Mouse (Mus musculus) liver, embryonic 15.5 days (tissue): ENCODE data around the gene Zbtb3. TPM values are rescaled to one million over a fixed set of nuclear protein-coding genes. Genes with fewer than 3 reads are reported as not detected.

Source experiments
- ATAC-seq: fragments of 200-750 bp; cut with Nextera tagmentation; 2 replicates; pipeline ENCODE4 v1.8.0; 2017; ENCODE audit warnings: moderate number of reproducible peaks, mild to moderate bottlenecking, moderate library complexity; ENCODE audit not compliant: insufficient read depth
- H3K27ac ChIP-seq: fragments of 300-500 bp; sonication (generic); replicated peaks from 2 replicates; pipeline ENCODE4 v1.5.1; 2015; ENCODE audit warnings: mild to moderate bottlenecking, inconsistent platforms
- H3K27me3 ChIP-seq: fragments of 300-500 bp; sonication (generic); 2 replicates; pipeline ENCODE4 v1.6.1; 2015; ENCODE audit warnings: mild to moderate bottlenecking, inconsistent platforms
- H3K36me3 ChIP-seq: fragments of 300-500 bp; sonication (generic); replicated peaks from 2 replicates; pipeline ENCODE4 v1.6.1; 2015; ENCODE audit warnings: moderate library complexity, mild to moderate bottlenecking, inconsistent platforms
- H3K4me1 ChIP-seq: fragments of 300-500 bp; sonication (generic); replicated peaks from 2 replicates; pipeline ENCODE4 v1.6.1; 2015; ENCODE audit warnings: inconsistent platforms
- H3K4me2 ChIP-seq: fragments of 300-500 bp; sonication (generic); 2 replicates; pipeline ENCODE4 v1.6.1; 2015; ENCODE audit warnings: moderate library complexity, mild to moderate bottlenecking, inconsistent platforms
- H3K4me3 ChIP-seq: fragments of 300-500 bp; sonication (generic); replicated peaks from 2 replicates; pipeline ENCODE4 v1.5.1; 2015; ENCODE audit warnings: mild to moderate bottlenecking, inconsistent platforms
- H3K9ac ChIP-seq: fragments of 300-500 bp; sonication (generic); 2 replicates; pipeline ENCODE4 v1.6.1; 2015; ENCODE audit warnings: moderate library complexity, mild to moderate bottlenecking, inconsistent platforms
- H3K9me3 ChIP-seq: fragments of 300-500 bp; sonication (generic); replicated peaks from 2 replicates; pipeline ENCODE4 v1.6.1; 2016; ENCODE audit warnings: inconsistent platforms
- WGBS: fragments of 180-500 bp; shearing (Covaris S2); methylation state at CpG from one replicate; pipeline ENCODE4 v1.1.7; 2015; ENCODE audit warnings: mixed read lengths; ENCODE audit not compliant: insufficient replicate concordance; 5-methylcytosine and 5-hydroxymethylcytosine counted together
- polyA plus RNA-seq: library from polyadenylated mRNA; unstranded; fragments of >200 nt; fragmentation: Nextera tagmentation; extraction: Ambion mirVana; gene quantifications from 2 replicates; pipeline ENCODE4 v1.2.1, GENCODE M21; 2015

Zbtb3 gene
- polyA plus RNA-seq, 1 experiment from 2014 or later: 1.2 TPM

DNA sequence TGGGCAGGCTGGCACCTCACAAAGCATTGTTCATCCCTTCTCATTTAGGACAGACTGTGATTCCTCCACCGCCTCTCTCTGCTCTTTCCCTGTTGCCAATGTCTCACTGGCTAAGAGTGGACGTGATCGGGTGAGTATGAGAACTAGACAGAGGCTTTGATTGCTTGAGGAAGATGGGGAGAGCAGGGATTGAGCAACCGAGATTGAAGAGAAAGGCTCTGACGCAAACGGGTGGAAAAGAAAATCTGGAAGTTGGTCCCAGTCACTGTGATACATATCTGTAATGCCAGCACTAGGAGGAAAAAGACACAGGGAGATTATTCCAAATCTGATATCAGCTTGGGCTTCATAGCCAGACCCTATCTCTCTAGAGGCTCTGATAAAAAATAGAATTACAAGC, 40.6 kb downstream of the Zbtb3 start:
- no peak overlapping the region for H3K27ac ChIP-seq
- H3K9me3 ChIP-seq: no peaks in the 10 kb centered on the region
- no peak overlapping the region for H3K4me2 ChIP-seq
- 66% methylated on average over 6 of the region's 6 CpGs for WGBS
- H3K4me1 ChIP-seq: peaks cover 40% of the 10 kb centered on the region
- no peak overlapping the region for H3K4me3 ChIP-seq
- ATAC-seq: no peak
- H3K27me3 ChIP-seq: no peaks in the 10 kb centered on the region
- H3K9ac ChIP-seq: no peak overlapping the region
- peaks cover 38% of the 10 kb centered on the region for H3K36me3 ChIP-seq

DNA sequence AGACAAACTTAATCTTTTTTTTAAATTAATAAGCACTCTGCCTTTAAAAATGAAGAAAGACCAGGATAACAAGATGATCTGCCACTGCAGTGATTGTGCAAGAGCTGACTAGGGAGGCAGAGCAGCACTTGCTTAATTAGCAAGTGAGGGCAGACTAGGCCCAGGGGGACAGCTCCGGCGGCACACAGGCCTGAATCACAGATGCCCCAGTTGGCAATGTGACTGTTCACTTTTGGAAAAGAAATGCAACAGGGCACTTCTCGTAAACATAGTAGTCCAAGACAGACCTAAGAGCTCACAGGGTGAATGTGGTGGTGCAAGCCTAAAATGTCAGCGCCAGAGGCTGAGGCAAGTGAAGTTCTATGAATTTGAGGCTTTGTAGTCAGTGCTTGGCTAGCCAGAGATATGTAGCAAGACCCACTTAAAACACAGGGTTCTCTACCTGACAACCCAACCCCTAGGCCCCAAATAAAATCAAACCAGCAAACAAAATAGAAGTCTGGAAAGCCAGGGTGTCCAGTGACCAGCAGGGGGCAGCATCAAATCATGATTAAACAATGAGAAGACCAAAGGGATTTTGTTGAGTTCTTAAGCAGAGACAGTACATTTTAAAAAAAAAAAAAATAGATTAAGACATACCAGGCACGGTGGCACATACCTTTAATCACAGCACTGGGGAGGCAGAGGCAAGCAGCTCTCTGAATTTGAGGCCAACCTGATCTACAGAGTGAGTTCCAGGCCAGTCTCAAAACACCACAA, 42.2 kb downstream of the Zbtb3 start:
- Histone ChIP-seq H3K36me3 (peaks cover 38% of the 10 kb centered on the region), H3K4me1 (peaks cover 24% of the 10 kb centered on the region), H3K9ac (no peak overlapping the region), H3K4me3 (no peak overlapping the region), H3K27ac (no peak overlapping the region), H3K27me3 (no peaks in the 10 kb centered on the region), H3K4me2 (no peak overlapping the region), H3K9me3 (no peaks in the 10 kb centered on the region)
- WGBS: 58% methylated on average over 5 of the region's 5 CpGs
- no peak for ATAC-seq

DNA sequence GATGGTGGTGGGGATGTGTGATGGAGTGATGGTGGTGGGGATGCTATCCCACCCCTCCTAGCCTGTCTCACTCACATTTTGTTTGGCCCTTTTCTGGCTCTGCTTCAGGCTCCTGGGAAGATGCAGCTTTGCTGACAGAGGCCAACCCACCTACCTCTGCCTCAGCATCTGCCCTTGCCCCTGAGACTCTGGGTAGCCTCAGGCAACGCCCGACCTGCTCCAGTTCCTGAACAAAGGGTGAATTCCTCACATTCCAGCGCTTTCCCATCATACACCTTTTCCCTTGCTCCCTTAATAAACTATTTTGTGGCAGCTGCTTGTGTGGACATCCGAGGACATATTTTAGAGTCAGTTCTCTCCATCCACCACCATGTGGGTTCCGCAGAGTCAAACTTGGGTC, 46.0 kb downstream of the Zbtb3 start:
- H3K4me3 ChIP-seq: no peak overlapping the region
- H3K4me1 ChIP-seq: peaks cover 16% of the 10 kb centered on the region; the same call in 1 of the 2 replicates
- no peak overlapping the region for H3K4me2 ChIP-seq

DNA sequence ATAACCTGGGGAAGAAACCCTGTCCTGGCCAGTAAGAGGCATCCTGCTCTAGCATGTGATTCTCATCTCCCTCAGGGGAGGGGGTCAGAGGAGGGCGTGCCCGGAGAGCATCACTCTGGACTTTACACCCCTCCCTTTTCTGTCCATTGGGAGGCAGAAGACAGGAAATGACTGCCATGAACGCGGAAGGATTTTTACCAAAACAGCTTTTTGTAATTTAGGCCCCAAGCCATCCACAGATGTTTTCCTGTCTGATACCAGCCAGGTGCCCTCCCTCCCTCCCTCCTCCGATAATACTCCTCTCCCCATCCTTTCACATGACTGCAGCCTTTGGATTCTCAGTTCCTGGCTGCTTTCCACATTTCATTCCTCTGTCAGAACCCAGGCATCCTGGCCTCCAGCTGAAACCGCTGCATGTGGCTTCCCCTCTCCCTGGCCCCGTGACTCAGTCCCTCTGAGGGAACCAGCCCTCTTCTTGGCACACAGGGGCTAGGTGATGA, 48.1 kb downstream of the Zbtb3 start, which contains the start of gene Lrrn4cl:
Gene Lrrn4cl, plus strand, starts transcription at position 367 of the 500 bp plus-strand sequence.
- H3K4me3 ChIP-seq: no peak within 1 kb of the TSS
- no peak within 1 kb of the TSS for H3K4me2 ChIP-seq
- peaks cover 25% of the 10 kb centered on the region for H3K36me3 ChIP-seq
- no peak within 1 kb of the TSS for H3K27ac ChIP-seq
- peaks cover 13% of the 10 kb centered on the region; the same call in 1 of the 2 replicates for H3K4me1 ChIP-seq
- peaks cover 5% of the 10 kb centered on the region; the same call in 1 of the 2 replicates for H3K27me3 ChIP-seq
- ATAC-seq: no peak
- no peak within 1 kb of the TSS for H3K9ac ChIP-seq
- H3K9me3 ChIP-seq: no peaks in the 10 kb centered on the region
- 41% methylated on average over 7 of the region's 7 CpGs for WGBS

More for the DNA sequence above, 46.0 kb downstream of the Zbtb3 start:
- WGBS: 75% methylated on average over 5 of the region's 5 CpGs
- no peak for ATAC-seq
- Histone ChIP-seq H3K9ac (no peak overlapping the region), H3K36me3 (peaks cover 28% of the 10 kb centered on the region), H3K27ac (no peak overlapping the region), H3K27me3 (peaks cover 5% of the 10 kb centered on the region; the same call in 1 of the 2 replicates), H3K9me3 (no peaks in the 10 kb centered on the region)

DNA sequence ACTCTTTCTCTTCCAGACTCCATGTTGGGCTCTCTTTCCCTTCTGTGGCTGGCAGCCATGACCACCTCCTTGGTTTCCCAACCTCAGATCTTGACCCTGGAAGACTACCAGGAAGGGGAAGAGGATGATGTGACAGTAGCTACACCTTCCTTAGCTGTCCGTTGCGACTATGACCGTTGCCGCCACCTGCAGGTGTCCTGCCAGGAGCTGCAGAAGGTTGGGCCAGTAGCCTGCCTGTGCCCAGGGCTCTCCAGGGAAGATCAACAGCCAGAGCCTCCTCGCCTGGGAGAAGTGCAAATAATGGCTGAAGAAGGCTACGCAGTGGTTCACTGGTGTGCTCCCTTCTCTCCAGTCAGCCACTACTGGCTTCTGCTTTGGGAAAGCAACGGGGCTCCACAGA, 49.3 kb downstream of the Zbtb3 start:
- Histone ChIP-seq H3K4me2 (no peak overlapping the region), H3K9me3 (no peaks in the 10 kb centered on the region), H3K9ac (no peak overlapping the region), H3K4me1 (peaks cover 13% of the 10 kb centered on the region; the same call in 1 of the 2 replicates), H3K36me3 (peaks cover 13% of the 10 kb centered on the region), H3K4me3 (no peak overlapping the region), H3K27me3 (peaks cover 5% of the 10 kb centered on the region; the same call in 1 of the 2 replicates), H3K27ac (no peak overlapping the region)
- WGBS: 51% methylated on average over 7 of the region's 7 CpGs
- ATAC-seq: no peak

DNA sequence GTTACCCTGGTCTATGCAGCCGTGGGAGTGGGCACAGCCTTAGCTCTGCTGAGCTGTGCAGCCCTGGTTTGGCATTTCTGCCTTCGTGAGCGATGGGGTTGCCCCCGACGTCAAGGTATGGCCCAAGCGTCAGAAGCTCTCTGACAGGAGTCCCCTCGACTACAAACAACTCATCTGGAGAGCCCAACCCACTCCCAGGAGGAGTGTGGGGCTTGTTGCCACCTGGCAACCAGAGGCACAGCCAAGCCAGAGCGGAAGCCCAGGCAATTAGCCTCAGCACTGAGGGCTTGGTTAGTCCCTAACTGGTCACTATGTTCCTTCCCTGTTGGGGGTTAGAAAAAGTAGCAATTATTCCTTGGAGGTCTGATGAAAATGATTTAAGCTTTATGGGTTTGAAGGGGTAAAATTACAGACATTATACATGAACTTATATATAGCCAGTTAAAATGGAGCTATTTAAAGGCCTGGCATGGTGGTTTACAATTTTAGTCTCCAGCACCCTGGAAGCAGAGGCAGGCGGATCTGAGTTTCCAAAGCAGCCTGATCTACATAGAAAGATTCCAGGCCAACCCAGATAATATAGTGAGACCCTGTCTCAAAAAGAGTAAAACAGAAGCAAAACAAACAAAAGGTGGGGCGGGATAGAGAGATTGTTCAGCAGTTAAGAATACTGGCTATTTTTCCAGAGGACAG, 50.0 kb downstream of the Zbtb3 start:
- no peak overlapping the region for H3K27ac ChIP-seq
- peaks cover 13% of the 10 kb centered on the region; the same call in 1 of the 2 replicates for H3K4me1 ChIP-seq
- 59% methylated on average over 10 of the region's 10 CpGs for whole genome bisulfite sequencing
- no peak overlapping the region for H3K4me3 ChIP-seq
- H3K9me3 ChIP-seq: no peaks in the 10 kb centered on the region
- no peak overlapping the region for H3K9ac ChIP-seq
- ATAC-seq: no peak
- H3K27me3 ChIP-seq: peaks cover 5% of the 10 kb centered on the region; the same call in 1 of the 2 replicates
- H3K36me3 ChIP-seq: peaks cover 6% of the 10 kb centered on the region; the same call in 1 of the 2 replicates
- no peak overlapping the region for H3K4me2 ChIP-seq

DNA sequence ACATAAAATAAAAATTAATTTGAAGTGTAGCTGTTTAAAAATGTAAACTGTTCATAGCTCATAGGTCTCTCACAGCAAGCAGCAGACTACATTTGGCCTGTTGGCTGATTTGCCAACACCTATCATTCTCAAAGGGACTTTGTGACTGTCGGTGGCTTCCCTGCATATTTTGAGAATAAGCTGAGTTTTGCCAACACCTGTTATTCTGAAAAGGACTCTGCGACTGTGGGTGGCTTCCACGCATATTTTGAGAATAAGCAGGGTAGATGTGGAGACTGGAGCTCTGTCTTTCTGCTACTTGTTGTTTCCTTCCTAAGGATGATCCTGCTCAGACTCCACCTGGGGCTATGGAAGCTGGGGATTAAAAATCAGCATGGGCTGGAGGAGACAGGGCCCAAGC, 50.8 kb downstream of the Zbtb3 start:
- ATAC-seq: no peak
- peaks cover 13% of the 10 kb centered on the region; the same call in 1 of the 2 replicates for H3K4me1 ChIP-seq
- no peak overlapping the region for H3K4me2 ChIP-seq
- H3K27me3 ChIP-seq: peaks cover 5% of the 10 kb centered on the region; the same call in 1 of the 2 replicates
- H3K36me3 ChIP-seq: no peaks in the 10 kb centered on the region; the same call in 1 of the 2 replicates
- 74% methylated on average over 3 of the region's 3 CpGs for WGBS
- H3K9me3 ChIP-seq: no peaks in the 10 kb centered on the region
- no peak overlapping the region for H3K4me3 ChIP-seq
- H3K9ac ChIP-seq: no peak overlapping the region
- H3K27ac ChIP-seq: no peak overlapping the region

Other genes with a start within 250 kb of the Zbtb3 start
- 2.1 and 2.3 TPM in 2 replicates for gene Slc22a8, start 211.3 kb upstream of the Zbtb3 start, polyA plus RNA-seq
- gene Slc22a6, start 184.5 kb upstream of the Zbtb3 start, polyA plus RNA-seq: 0.02 TPM in 1 of 2 replicates, not detected in the other
- 0.02 TPM in 1 of 2 replicates, not detected in the other for gene Chrm1, start 138.8 kb upstream of the Zbtb3 start, polyA plus RNA-seq
- gene Slc3a2, start 79.2 kb upstream of the Zbtb3 start, polyA plus RNA-seq: 124 and 132 TPM in 2 replicates
- gene Wdr74, start 66.7 kb upstream of the Zbtb3 start, polyA plus RNA-seq: 48.8 and 53.0 TPM in 2 replicates
- 0.43 and 0.62 TPM in 2 replicates for gene 1700092M07Rik, start 61.8 kb upstream of the Zbtb3 start, polyA plus RNA-seq
- gene Stx5a, start 61.1 kb upstream of the Zbtb3 start, polyA plus RNA-seq: 53.5 and 53.8 TPM in 2 replicates
- gene Nxf1, start 45.5 kb upstream of the Zbtb3 start, polyA plus RNA-seq: 81.2 and 91.6 TPM in 2 replicates
- gene Tmem223, start 31.6 kb upstream of the Zbtb3 start, polyA plus RNA-seq: 53.8 and 57.3 TPM in 2 replicates
- 90.5 and 96.9 TPM in 2 replicates for gene Tmem179b, start 28.1 kb upstream of the Zbtb3 start, polyA plus RNA-seq
- gene Taf6l, start 16.1 kb upstream of the Zbtb3 start, polyA plus RNA-seq: 13.2 and 15.4 TPM in 2 replicates
- gene Polr2g, start 4.0 kb upstream of the Zbtb3 start, polyA plus RNA-seq: 55.5 and 65.7 TPM in 2 replicates
- gene Ttc9c, start 16.8 kb downstream of the Zbtb3 start, polyA plus RNA-seq: 22.4 and 22.5 TPM in 2 replicates
- gene Hnrnpul2, start 17.5 kb downstream of the Zbtb3 start, polyA plus RNA-seq: 2.2 and 2.6 TPM in 2 replicates
- not detected in 2 replicates for gene AC129217.1, start 27.2 kb downstream of the Zbtb3 start, polyA plus RNA-seq
- gene Bscl2, start 34.9 kb downstream of the Zbtb3 start, polyA plus RNA-seq: 29.8 and 33.1 TPM in 2 replicates
- 0.43 and 0.50 TPM in 2 replicates for gene Gng3, start 36.6 kb downstream of the Zbtb3 start, polyA plus RNA-seq
- 0.15 TPM in 2 replicates for gene Lrrn4cl, start 48.2 kb downstream of the Zbtb3 start, polyA plus RNA-seq
- gene Ubxn1, start 68.9 kb downstream of the Zbtb3 start, polyA plus RNA-seq: 90.4 and 96.5 TPM in 2 replicates
- gene Uqcc3, start 78.4 kb downstream of the Zbtb3 start, polyA plus RNA-seq: 29.6 and 29.8 TPM in 2 replicates
- 22.5 and 42.9 TPM in 2 replicates for gene Lbhd1, start 81.2 kb downstream of the Zbtb3 start, polyA plus RNA-seq
- not detected in 2 replicates for gene Gm49403, start 81.4 kb downstream of the Zbtb3 start, polyA plus RNA-seq
- 46.8 and 49.0 TPM in 2 replicates for gene 1810009A15Rik, start 86.3 kb downstream of the Zbtb3 start, polyA plus RNA-seq
- gene Gm49416, start 86.4 kb downstream of the Zbtb3 start, polyA plus RNA-seq: 0.29 TPM in 1 of 2 replicates, not detected in the other
- 21.6 and 26.2 TPM in 2 replicates for gene Ints5, start 90.5 kb downstream of the Zbtb3 start, polyA plus RNA-seq
- 44.8 and 49.6 TPM in 2 replicates for gene Ganab, start 95.5 kb downstream of the Zbtb3 start, polyA plus RNA-seq
- gene B3gat3, start 117.8 kb downstream of the Zbtb3 start, polyA plus RNA-seq: 20.6 and 25.8 TPM in 2 replicates
- gene Rom1, start 126.8 kb downstream of the Zbtb3 start, polyA plus RNA-seq: 2.8 TPM in 2 replicates
- 13.1 and 14.6 TPM in 2 replicates for gene Eml3, start 127.0 kb downstream of the Zbtb3 start, polyA plus RNA-seq
- gene Mta2, start 139.3 kb downstream of the Zbtb3 start, polyA plus RNA-seq: 79.0 and 85.9 TPM in 2 replicates
- 13.7 and 14.6 TPM in 2 replicates for gene Tut1, start 151.3 kb downstream of the Zbtb3 start, polyA plus RNA-seq
- 177 and 180 TPM in 2 replicates for gene Eef1g, start 164.5 kb downstream of the Zbtb3 start, polyA plus RNA-seq
- gene Ahnak, start 186.7 kb downstream of the Zbtb3 start, polyA plus RNA-seq: 2.5 and 3.0 TPM in 2 replicates